ENCODE assay signal across 8 mouse cellular contexts in the genomic region with DNA sequence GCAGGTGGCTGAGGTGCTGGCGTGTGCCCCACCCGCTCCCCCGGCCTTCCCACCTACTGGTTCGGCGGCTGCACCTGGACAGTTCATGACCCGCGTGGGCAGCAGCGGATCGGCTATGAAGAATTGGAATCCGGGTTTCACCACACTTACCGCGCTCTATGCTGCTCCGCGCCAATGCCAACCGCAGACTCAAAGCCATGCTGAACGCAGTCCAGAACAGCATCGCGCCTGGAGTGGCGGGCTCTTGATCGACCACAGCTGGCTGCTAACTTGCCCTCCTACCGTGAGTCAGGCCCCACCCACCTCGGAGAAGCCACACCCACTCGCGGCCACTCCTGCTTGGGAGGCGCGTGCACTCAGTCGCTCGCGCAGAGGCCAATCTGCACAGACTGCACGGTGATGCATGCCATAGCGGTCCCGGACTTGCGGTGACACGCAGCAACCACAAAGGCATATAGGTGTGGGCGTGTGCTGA. TPM values are rescaled to one million over a fixed set of nuclear protein-coding genes. Genes with fewer than 3 reads are reported as not detected.
DNase-seq lines count a peak whose midpoint lies in the region; ATAC-seq and TF ChIP-seq lines count a peak whose summit lies in the region.

A gene (minus strand): TSS at position 419 of the 475 bp plus-strand sequence.

- H3K4me2 ChIP-seq in hindbrain, postnatal 0 days (ENCODE audit: low read depth, low read length), result peak within 1 kb of the TSS; percentile 67

- H3K36me3 ChIP-seq in hindbrain, postnatal 0 days (ENCODE audit: insufficient read depth, low read length), result no peaks in the 10 kb centered on the region

- peak within 1 kb of the TSS; percentile 61 for H3K27ac ChIP-seq in cortical plate, adult 2 months (ENCODE audit: insufficient read depth, low read length)
- H3K27ac ChIP-seq in hindbrain, postnatal 0 days, result peak within 1 kb of the TSS; percentile 77

- ATAC-seq in hindbrain, postnatal 0 days, result peak; percentile 85
- ATAC-seq in megakaryocyte progenitor cell, adult 5-6 weeks (replicated peaks; ENCODE audit: poor library complexity), result peak; percentile 75

- peak within 1 kb of the TSS; percentile 44 for H3K9ac ChIP-seq in hindbrain, postnatal 0 days (replicated peaks; ENCODE audit: low read length)

- H3K27me3 ChIP-seq in hindbrain, postnatal 0 days (ENCODE audit: insufficient read depth, low read length), result no peaks in the 10 kb centered on the region

- H3K4me3 ChIP-seq in cortical plate, adult 2 months (ENCODE audit: insufficient read depth, low read length), result peak within 1 kb of the TSS; percentile 31
- peak within 1 kb of the TSS; percentile 35 for H3K4me3 ChIP-seq in hindbrain, postnatal 0 days (ENCODE audit: low read length)

- H3K9me3 ChIP-seq in hindbrain, postnatal 0 days (ENCODE audit: low read length), result no peaks in the 10 kb centered on the region

- WGBS in hindbrain, postnatal 0 days, result under 1% methylated on average over 35 of the region's 35 CpGs

- peak; percentile 96 for TF ChIP-seq POLR2A in cortical plate, adult 2 months (IDR thresholded peaks at IDR 0.05; ENCODE audit: extremely low read depth, insufficient read depth, low read length)

- H3K4me1 ChIP-seq in cortical plate, adult 2 months (ENCODE audit: control insufficient read depth, insufficient read depth, low read length), result peaks cover 9% of the 10 kb centered on the region
- peaks cover 13% of the 10 kb centered on the region for H3K4me1 ChIP-seq in hindbrain, postnatal 0 days (ENCODE audit: insufficient read depth, low read length)

- no peak for TF ChIP-seq CTCF in cortical plate, adult 2 months (IDR thresholded peaks at IDR 0.05; ENCODE audit: extremely low read depth, insufficient read depth, low read length)
- TF ChIP-seq CTCF in hindbrain, postnatal 0 days (IDR thresholded peaks at IDR 0.05; ENCODE audit: low read depth), result peak; percentile 11; the same call in 1 of the 2 replicates

- peak; percentile 91 to 96 for DNase-seq in adrenal gland, adult (ENCODE audit: inconsistent age in 2 of 2, low spot score in 1 of 2)
- DNase-seq in gastrocnemius, adult 8-10 months (ENCODE audit: low spot score in 2 of 2), result peak; percentile 88
- peak; percentile 91 for DNase-seq in hindbrain, postnatal 0 days (ENCODE audit: low spot score)
- DNase-seq in left cerebral cortex, adult 8-10 months (ENCODE audit: low spot score in 2 of 2), result peak; percentile 78 to 87
- DNase-seq in right cerebral cortex, postnatal 36 days (ENCODE audit: low spot score in 2 of 2), result peak; percentile 83 to 85
- peak; percentile 89 to 92 for DNase-seq in urinary bladder, postnatal 4 days (ENCODE audit: low spot score in 2 of 2)

RNA-seq across cellular contexts. Expression of the gene that starts here (rescaled TPM):
- polyA plus RNA-seq in cortical plate, adult 2 months (2012; rRNA removed), result 29.8 and 32.1 TPM in 2 replicates
- total RNA-seq in gastrocnemius, adult 8-10 months (2022), result 1 to 10 TPM; 4.0 to 8.9 (median 6.2) TPM
- total RNA-seq in hindbrain, postnatal 0 days (2014; rRNA removed), result 43.3 and 55.5 TPM in 2 replicates
- 27.8 and 29.4 TPM in 2 replicates for polyA plus RNA-seq in hindbrain, postnatal 0 days (2015; fragmentation: Nextera tagmentation; extraction: Ambion mirVana)
- total RNA-seq in left cerebral cortex, adult 8-10 months (2022), result 10 to 100 TPM; 14.0 to 14.9 (median 14.4) TPM
- total RNA-seq in megakaryocyte progenitor cell, adult 5-6 weeks (2015), result 0.22 and 0.37 TPM in 2 replicates
- 0.24 and 0.42 TPM in 2 replicates for total RNA-seq in megakaryocyte progenitor cell, adult 5-6 weeks (2017)

Comparison
In these comparisons a context has a peak if more than half of its experiments do, and no peak if none do; other contexts are left out.
1. Peak in every context shown above with its lines: DNase-seq, ATAC-seq, H3K4me3 ChIP-seq and H3K27ac ChIP-seq.
2. Peak in ATAC-seq in megakaryocyte progenitor cell, adult 5-6 weeks; RNA of the gene not detected or under 1 TPM.